Mouse (Mus musculus): Measurements from ENCODE around the gene Timmdc1. TPM values are rescaled to one million over a fixed set of nuclear protein-coding genes. Genes with fewer than 3 reads are reported as not detected.
"Not testable (repeated sequence)": the region's sequence is repeated elsewhere in the genome, so short reads cannot be mapped to it uniquely, and the experiment has no call there.

Timmdc1 gene
- total RNA-seq, 2 experiments from 2014 or later, result 29.3 to 34.7 TPM

GRCm38 (mm10) chr16:38502469-38502868, 20.0 kb downstream of the Timmdc1 start:
- DNase-seq (ENCODE audit: extremely low spot score in 1 of 2, low spot score in 1 of 2), result no peak

- DNase-seq (ENCODE audit: extremely low spot score in 1 of 2, low spot score in 1 of 2), result no peak
Observed at GRCm38 (mm10) chr16:38496604-38497140, 25.8 kb downstream of the Timmdc1 start.

- DNase-seq (ENCODE audit: extremely low spot score in 1 of 2, low spot score in 1 of 2), result no peak
Observed at GRCm38 (mm10) chr16:38493890-38494289, 28.6 kb downstream of the Timmdc1 start.

- DNase-seq (ENCODE audit: extremely low spot score in 1 of 2, low spot score in 1 of 2), result no peak
Observed at GRCm38 (mm10) chr16:38492551-38492950, 29.9 kb downstream of the Timmdc1 start.

- DNase-seq (ENCODE audit: extremely low spot score in 1 of 2, low spot score in 1 of 2), result no peak
Observed at GRCm38 (mm10) chr16:38483582-38484309, 38.7 kb downstream of the Timmdc1 start.

GRCm38 (mm10) chr16:38482780-38483562, 39.5 kb downstream of the Timmdc1 start:
- peak in 1 of 2 experiments; percentile 47 for DNase-seq (ENCODE audit: extremely low spot score in 1 of 2, low spot score in 1 of 2)

- no peak for DNase-seq (ENCODE audit: extremely low spot score in 1 of 2, low spot score in 1 of 2)
Observed at GRCm38 (mm10) chr16:38481327-38481726, 41.1 kb downstream of the Timmdc1 start.

- no peak for DNase-seq (ENCODE audit: extremely low spot score in 1 of 2, low spot score in 1 of 2)
Observed at GRCm38 (mm10) chr16:38478296-38478695, 44.2 kb downstream of the Timmdc1 start.

- not testable (repeated sequence) for DNase-seq (ENCODE audit: extremely low spot score in 1 of 2, low spot score in 1 of 2)
Observed at GRCm38 (mm10) chr16:38477241-38477608, 45.2 kb downstream of the Timmdc1 start.

GRCm38 (mm10) chr16:38476312-38477240, 45.9 kb downstream of the Timmdc1 start:
- DNase-seq (ENCODE audit: extremely low spot score in 1 of 2, low spot score in 1 of 2), result peak in 1 of 2 experiments; percentile 9

- no peak for DNase-seq (ENCODE audit: extremely low spot score in 1 of 2, low spot score in 1 of 2)
Observed at GRCm38 (mm10) chr16:38475681-38476311, 46.7 kb downstream of the Timmdc1 start.

- no peak for DNase-seq (ENCODE audit: extremely low spot score in 1 of 2, low spot score in 1 of 2)
Observed at GRCm38 (mm10) chr16:38474677-38475286, 47.7 kb downstream of the Timmdc1 start.

- no peak for DNase-seq (ENCODE audit: extremely low spot score in 1 of 2, low spot score in 1 of 2)
Observed at GRCm38 (mm10) chr16:38473661-38474060, 48.8 kb downstream of the Timmdc1 start.

GRCm38 (mm10) chr16:38472507-38472873, 50.0 kb downstream of the Timmdc1 start:
- no peak for DNase-seq (ENCODE audit: extremely low spot score in 1 of 2, low spot score in 1 of 2)

- no peak for DNase-seq (ENCODE audit: extremely low spot score in 1 of 2, low spot score in 1 of 2)
Observed at GRCm38 (mm10) chr16:38471697-38472506, 50.6 kb downstream of the Timmdc1 start.

- DNase-seq (ENCODE audit: extremely low spot score in 1 of 2, low spot score in 1 of 2), result no peak
Observed at GRCm38 (mm10) chr16:38469437-38469836, 53.0 kb downstream of the Timmdc1 start.

- no peak for DNase-seq (ENCODE audit: extremely low spot score in 1 of 2, low spot score in 1 of 2)
Observed at GRCm38 (mm10) chr16:38468706-38469018, 53.8 kb downstream of the Timmdc1 start.

GRCm38 (mm10) chr16:38467917-38468705, 54.4 kb downstream of the Timmdc1 start:
- no peak for DNase-seq (ENCODE audit: extremely low spot score in 1 of 2, low spot score in 1 of 2)
